In the genomic region with DNA sequence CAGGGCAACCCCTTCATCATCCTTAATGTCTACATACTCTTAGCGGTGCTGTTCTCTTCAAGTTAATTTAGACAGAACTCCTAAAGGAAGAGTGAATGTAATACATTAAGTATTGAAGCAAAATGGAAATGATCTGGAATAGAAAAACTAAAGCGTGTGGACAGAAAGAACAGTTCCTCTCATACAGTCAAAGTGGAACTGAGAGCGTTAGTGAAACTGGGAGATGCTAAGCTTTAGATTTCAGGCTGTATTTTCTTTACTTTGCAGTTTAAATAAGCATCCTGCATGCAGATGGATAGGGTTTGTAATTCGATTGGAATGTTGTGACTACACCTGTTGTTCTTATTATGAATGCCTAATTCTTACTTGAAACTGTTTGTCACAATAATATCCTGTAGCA, we compare ENCODE assay signal across 27 mouse cellular contexts.
"Had no signal": no experiment of that assay in that cellular context is flagged by ENCODE, and none has a peak within 500 bp of the region (broad histone marks: within the 10 kb centered on the region; RNA-seq: fewer than 3 reads in every experiment).

No protein-coding gene starts in this region.

- H3K4me3 ChIP-seq: embryonic facial prominence, embryonic 10.5 days; embryonic facial prominence, embryonic 12.5 days; embryonic facial prominence, embryonic 13.5 days; embryonic facial prominence, embryonic 15.5 days; erythroblast, embryonic 14.5 days; forebrain, embryonic 10.5 days; forebrain, embryonic 12.5 days; forebrain, embryonic 13.5 days; forebrain, embryonic 15.5 days; gastrocnemius, adult 2 months; heart, adult 2 months had no signal

- H3K9ac ChIP-seq: embryonic facial prominence, embryonic 12.5 days; embryonic facial prominence, embryonic 13.5 days; embryonic facial prominence, embryonic 15.5 days; forebrain, embryonic 12.5 days; forebrain, embryonic 13.5 days; forebrain, embryonic 15.5 days; forebrain, postnatal 0 days had no signal

- H3K4me2 ChIP-seq: embryonic facial prominence, embryonic 12.5 days; embryonic facial prominence, embryonic 13.5 days; embryonic facial prominence, embryonic 15.5 days; forebrain, embryonic 12.5 days; forebrain, embryonic 13.5 days; forebrain, embryonic 15.5 days had no signal

- H3K27me3 ChIP-seq: embryonic facial prominence, embryonic 12.5 days; embryonic facial prominence, embryonic 13.5 days; embryonic facial prominence, embryonic 15.5 days; forebrain, embryonic 12.5 days; forebrain, embryonic 13.5 days; forebrain, embryonic 15.5 days had no signal

- H3K9me3 ChIP-seq: embryonic facial prominence, embryonic 10.5 days; embryonic facial prominence, embryonic 12.5 days; embryonic facial prominence, embryonic 13.5 days; embryonic facial prominence, embryonic 15.5 days; forebrain, embryonic 10.5 days; forebrain, embryonic 12.5 days; forebrain, embryonic 13.5 days; forebrain, embryonic 15.5 days had no signal

- H3K4me1 ChIP-seq: embryonic facial prominence, embryonic 10.5 days; embryonic facial prominence, embryonic 12.5 days; embryonic facial prominence, embryonic 13.5 days; embryonic facial prominence, embryonic 15.5 days; forebrain, embryonic 10.5 days; forebrain, embryonic 12.5 days; forebrain, embryonic 13.5 days; forebrain, embryonic 15.5 days had no signal

- ATAC-seq: forebrain, embryonic 13.5 days; forebrain, embryonic 14.5 days; forebrain, embryonic 15.5 days; forebrain, embryonic 16.5 days; forebrain, postnatal 0 days had no signal

- DNase-seq: cerebellum, adult 9-10 months; cerebellum, adult 9-11 months; cerebellum, postnatal 10 days; cerebellum, postnatal 14 days; cerebellum, postnatal 25 days; cerebellum, postnatal 36 days; embryo, embryonic 11 days; forebrain, postnatal 0 days; gastrocnemius, adult 2 months; gastrocnemius, postnatal 10 days; gastrocnemius, postnatal 14 days; gastrocnemius, postnatal 25 days; gastrocnemius, postnatal 36 days; heart, adult 11 months; heart, adult 18-20 months; heart, adult 2 months had no signal

- H3K27ac ChIP-seq: embryonic facial prominence, embryonic 10.5 days; embryonic facial prominence, embryonic 12.5 days; embryonic facial prominence, embryonic 13.5 days; embryonic facial prominence, embryonic 15.5 days; forebrain, embryonic 10.5 days; forebrain, embryonic 12.5 days; forebrain, embryonic 13.5 days; forebrain, embryonic 15.5 days; gastrocnemius, adult 2 months; heart, adult 2 months had no signal

- H3K36me3 ChIP-seq: embryonic facial prominence, embryonic 10.5 days; embryonic facial prominence, embryonic 12.5 days; embryonic facial prominence, embryonic 13.5 days; embryonic facial prominence, embryonic 15.5 days; forebrain, embryonic 10.5 days; forebrain, embryonic 12.5 days; forebrain, embryonic 15.5 days had no signal
